Mouse (Mus musculus): ENCODE measurements around the gene Endov.

Gene Endov

DNA sequence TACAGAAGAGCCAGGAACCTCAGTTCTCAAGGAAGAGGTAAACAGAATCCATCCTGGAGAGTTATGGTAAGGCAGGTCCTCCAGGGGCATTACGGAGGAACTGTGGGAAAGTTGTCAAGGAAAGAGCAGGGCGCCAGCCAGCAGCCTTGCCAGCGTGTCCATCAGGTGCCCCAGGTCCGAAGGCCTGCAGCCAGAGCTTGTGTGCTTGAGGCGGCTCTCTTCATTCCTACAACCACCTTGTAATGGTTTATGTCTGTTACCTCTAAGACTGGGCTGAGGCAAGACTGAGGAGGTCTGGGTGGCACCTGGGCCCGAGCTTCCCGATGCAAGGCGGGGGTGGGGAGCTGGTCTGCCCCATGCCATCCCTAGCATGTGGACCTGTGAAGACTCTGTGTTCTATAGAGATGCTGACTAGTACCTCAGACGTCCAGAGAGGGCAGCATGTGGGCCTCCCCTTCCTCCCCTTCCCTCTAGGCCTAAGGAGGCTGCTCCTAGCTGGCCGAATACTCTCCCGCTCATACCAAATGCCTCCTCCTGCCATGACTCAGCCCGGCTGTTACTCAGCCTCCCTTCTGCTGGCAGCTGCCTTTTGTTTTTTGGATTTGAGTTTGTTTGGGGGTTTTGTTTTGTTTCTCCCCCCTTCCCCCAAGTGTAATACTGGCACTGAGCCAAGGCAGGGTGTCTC, 25.7 kb downstream of the Endov start:
- in situ Hi-C loops (cut with MboI): no loop called here

DNA sequence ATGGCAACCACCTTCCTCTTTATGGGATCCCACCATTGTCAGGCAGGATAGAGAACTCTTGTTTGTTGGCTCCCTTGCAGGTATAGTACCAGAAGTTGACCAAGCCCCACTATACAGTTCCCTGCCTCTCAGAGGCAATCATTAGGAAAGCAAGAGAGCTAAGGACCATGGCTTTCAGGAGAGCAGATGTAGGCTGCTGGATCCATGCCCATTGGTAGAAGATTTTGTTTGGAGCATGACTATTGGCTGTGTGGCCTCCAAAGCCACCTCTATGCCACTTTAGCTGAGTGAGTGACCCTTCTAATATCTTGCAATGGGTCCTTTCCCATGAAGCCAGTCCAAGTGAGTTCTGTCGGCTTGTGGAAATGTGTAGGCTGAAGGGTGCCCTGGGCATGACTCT, 28.2 kb downstream of the Endov start:
- in situ Hi-C loops (cut with MboI): no loop called here

DNA sequence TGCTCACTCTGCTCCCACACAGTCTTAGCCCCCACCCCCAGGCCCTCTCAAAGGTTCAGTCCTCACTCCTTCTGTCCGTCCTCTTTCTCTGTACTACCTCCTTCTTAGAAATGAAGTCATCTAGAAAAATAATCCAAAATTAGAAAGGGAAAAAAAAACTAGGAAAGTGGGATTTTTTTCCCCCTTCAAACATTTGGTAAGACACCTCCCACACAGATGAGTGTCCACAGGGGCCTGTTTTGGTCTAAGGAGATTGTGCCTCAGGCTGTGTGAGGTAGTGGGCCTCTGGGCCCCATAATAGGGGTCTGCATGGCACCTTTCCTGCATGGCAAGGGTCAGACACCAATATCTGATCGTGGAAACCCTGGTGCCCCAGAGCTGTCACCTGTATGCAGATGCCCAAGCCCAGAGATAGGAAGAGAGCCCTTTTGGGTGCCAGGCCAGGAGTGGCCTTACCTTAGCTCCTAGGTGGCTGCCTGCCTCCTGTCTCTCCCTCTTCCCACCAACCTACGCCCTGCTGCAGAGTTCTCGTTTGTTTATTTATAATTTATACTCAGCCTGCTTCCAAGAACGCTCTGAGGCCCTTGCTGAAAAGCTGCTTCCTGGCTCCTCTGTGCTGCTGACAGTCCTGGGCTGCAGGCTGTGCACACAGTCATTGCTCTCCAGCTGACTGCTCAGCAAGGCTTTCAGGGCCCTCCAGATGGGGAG, 29.0 kb downstream of the Endov start:
- in situ Hi-C loops (cut with MboI): no loop called here

GRCm38 (mm10) chr11:119520713-119521063, 29.5 kb downstream of the Endov start:
- in situ Hi-C loops (cut with MboI): no loop called here

- in situ Hi-C loops (cut with MboI): no loop called here
These were observed 31.0 kb downstream of the Endov start for GRCm38 (mm10) chr11:119521920-119522710.

DNA sequence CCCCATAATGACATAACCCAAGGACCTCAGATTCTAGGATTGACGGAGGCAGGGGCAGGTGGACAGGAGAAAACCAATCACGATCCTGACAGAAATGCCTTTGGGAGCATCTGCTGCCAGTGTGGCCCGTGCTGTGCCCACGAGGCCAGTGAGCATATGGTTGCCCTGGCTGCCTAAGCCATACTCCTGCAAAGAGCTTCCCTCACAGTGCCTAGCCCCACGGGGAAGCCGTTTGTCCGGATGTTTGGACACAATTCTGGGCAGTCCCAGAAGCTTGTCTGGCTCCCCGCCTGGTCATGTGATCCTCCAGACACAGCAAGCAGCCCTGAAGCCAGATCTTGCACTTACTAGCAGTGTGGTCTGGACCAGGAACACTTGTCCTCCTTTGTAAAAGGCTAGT, 31.6 kb downstream of the Endov start:
- in situ Hi-C loops (cut with MboI): no loop called here

GRCm38 (mm10) chr11:119523392-119523791, 32.2 kb downstream of the Endov start:
- in situ Hi-C loops (cut with MboI): no loop called here

DNA sequence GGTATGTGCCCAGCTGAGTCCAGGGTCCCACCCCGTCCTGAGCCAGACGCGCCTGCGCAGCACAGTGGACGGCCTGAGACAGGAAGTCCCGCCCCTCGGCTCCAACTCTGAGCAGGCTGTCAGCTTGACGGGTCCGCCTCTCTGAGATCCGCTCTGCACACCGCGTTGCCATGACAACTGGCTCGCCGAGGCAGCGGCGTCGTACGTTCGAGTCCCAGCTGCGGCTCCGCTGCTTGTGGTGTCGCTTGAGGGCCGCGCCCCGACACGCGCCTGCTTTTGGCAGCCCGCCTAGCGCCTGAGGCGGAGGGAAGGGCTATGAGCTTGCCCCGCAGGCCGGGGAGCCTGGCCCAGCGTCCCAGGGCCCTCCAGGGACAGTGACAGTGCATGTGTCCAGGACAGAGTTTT, 33.4 kb downstream of the Endov start:
- in situ Hi-C loops (cut with MboI): no loop called here

DNA sequence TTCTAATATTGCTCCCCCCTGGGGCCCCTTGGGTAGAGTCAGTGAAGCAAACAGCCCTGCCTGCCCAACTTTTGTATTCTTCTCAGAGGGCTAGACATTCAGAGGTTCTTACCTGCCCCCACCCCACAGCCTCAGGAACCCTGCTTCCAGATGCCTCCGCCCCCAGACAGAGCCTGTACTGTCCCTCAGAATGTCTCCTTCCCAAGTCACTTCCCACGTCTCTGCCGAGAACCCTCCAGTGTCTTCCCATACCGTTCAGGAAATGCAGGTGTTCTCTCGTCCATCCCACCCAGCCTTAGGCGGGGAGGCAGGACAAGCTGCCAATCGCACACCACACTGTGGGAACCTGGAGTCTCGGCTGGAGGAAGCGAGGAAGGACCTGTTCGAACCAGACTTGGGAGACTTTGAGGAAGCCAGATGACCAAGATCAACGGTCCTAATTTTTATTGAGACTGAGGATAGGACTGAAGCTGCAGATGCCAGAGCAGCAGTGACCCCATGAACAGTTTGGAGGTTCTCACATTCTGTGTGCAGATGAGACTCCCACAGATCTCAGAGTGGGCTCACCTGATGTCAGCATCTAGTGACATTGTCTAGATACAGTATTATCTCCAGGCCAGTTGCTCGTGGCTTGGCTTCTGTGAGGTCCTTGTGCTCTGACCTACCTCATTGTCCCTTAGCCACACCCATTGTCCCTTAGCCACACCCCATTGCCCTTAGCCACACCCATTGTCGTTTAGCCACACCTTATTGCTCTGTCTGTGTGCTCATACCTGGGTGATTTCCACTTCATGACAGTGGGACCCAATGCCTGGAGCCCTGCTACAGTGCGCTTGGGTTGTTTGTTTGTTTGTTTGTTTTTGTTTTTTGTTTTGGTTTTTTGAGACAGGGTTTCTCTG, 35.2 kb downstream of the Endov start:
- in situ Hi-C loops (cut with MboI): no loop called here

DNA sequence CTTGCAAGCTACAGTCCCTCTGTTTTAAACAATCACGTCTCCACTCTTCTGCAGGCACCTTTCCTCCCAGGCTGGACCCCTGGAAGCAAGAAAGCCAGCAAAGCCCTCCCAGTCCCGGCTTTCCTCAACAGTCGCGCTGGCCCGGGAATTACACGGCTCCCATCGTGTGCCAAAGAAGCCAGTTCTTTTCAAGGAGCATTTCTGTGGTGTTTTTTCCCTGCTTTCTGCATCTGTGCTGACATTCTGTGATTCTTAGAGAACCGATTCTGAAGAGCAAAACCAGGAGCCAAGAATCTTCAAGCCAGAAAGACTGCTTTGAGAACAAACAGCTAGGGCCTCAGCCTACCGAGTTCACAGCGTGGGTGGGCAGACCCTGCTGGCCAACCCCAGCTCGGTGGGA, 37.8 kb downstream of the Endov start:
- in situ Hi-C loops (cut with MboI): no loop called here

DNA sequence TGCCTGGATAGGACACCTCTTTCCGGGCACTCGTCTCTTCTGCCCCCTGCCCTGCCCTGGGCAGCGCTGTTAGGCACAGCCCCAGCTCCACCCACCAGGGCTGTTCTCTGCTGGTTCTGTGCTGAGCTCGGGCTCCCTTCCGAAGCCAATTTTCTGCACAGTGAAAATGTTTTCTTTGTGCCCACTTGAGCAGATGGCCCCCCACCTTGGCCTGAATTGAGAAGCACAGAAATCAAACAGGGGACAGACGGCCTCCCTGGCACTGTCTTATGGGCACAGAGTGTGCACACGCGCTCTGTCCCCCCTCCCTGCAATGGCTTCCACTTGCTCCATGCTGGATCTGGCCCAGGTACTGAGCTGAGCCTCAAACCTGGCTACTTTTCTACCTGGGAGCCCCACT, 41.3 kb downstream of the Endov start:
- in situ Hi-C loops (cut with MboI): no loop called here

GRCm38 (mm10) chr11:119533745-119534144, 42.6 kb downstream of the Endov start:
- in situ Hi-C loops (cut with MboI): no loop called here

DNA sequence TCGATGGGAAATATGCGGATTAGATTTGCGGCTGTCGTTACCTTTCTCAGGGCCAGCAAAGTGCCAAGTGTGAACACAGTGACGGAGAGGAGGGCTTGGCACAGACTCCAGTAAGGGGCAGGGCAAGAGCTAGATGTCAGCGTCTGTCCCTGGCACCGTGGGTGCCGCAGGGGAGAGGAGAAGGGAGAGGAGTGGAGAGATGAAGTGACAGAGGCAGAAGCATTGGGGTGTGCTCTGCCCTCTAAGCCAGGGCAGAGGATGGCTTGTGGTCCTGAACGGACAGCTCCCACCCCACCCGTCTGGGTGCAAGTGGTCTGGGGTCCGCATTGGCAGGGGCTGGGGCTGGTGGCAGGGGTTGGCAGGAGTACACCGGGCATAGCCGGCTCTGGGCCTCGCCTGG, 48.8 kb downstream of the Endov start:
- in situ Hi-C loops (cut with MboI): no loop called here

- in situ Hi-C loops (cut with MboI): no loop called here
These were observed 49.4 kb downstream of the Endov start for GRCm38 (mm10) chr11:119540560-119540959.

- in situ Hi-C loops (cut with MboI): no loop called here
These were observed 49.9 kb downstream of the Endov start for GRCm38 (mm10) chr11:119541082-119541481.

GRCm38 (mm10) chr11:119542371-119542770, 51.2 kb downstream of the Endov start:
- in situ Hi-C loops (cut with MboI): no loop called here

- in situ Hi-C loops (cut with MboI): no loop called here
These were observed 51.7 kb downstream of the Endov start for GRCm38 (mm10) chr11:119542886-119543285.

- in situ Hi-C loops (cut with MboI): no loop called here
These were observed 52.8 kb downstream of the Endov start for GRCm38 (mm10) chr11:119543816-119544517.

DNA sequence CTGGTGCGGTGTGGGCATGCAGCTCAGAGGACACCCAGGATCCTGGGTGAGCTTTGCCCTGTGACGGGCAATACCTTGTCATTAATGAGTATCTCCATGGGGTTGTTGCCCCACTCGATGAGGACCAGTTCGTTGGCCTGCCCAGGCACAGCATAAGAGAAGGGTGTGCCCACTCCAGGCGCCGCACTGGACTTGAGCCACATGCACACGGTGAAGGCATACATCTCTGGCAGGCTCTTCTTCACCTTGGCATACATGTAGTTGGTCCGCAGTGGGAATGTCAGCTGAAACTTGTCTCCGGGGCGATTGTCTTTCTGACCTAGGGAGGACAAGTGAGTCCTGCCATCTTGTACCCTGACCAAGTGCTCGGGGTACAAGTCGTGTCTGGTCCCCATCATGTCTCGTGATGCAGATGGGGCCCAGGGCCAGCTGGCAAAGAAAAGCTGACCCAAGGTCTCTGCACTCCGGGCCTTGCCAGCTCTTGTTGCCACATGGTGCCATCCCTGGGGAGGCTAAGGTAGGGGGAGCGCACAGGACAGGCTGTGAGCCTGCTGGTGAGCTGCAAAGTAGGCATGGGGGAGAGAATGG, 53.5 kb downstream of the Endov start:
- in situ Hi-C loops (cut with MboI): no loop called here

DNA sequence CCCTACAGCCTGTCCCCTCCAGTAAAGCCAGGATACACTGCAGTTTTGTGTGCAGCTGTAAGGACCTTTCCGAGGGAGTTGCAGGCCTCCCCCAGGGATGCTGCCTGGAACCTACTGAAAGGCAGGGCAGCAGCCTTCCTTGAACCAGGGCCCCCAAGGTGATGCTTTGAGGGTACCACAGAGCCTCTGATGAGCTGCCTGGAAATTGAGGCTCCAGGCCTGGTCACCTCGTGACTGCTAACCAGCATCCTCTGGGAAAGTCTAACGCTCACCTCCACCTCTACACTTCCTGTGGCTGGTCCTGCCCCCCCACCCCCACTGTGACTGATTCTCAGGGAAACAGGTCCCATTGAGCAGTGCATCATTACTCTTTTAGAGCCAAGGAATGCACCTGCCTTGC, 54.1 kb downstream of the Endov start:
- in situ Hi-C loops (cut with MboI): no loop called here

Measured in mature B cell (primary cell).